Mouse (Mus musculus) cortical plate, adult 2 months (tissue): ENCODE measurements around the gene Efcab9. TPM values are rescaled to one million over a fixed set of nuclear protein-coding genes. Genes with fewer than 3 reads are reported as not detected.

Experiments used
- H3K27ac ChIP-seq: fragments of 200-500 bp; 2 replicates; pipeline ENCODE4 v1.5.1; 2012; ENCODE audit warnings: low read length, control low read depth, inconsistent platforms; ENCODE audit not compliant: insufficient read depth
- H3K4me1 ChIP-seq: fragments of 200-500 bp; 2 replicates; pipeline ENCODE4 v1.6.1; 2011; ENCODE audit warnings: low read length; ENCODE audit not compliant: control insufficient read depth, insufficient read depth
- H3K4me3 ChIP-seq: fragments of 200-500 bp; 2 replicates; pipeline ENCODE4 v1.5.1; 2011; ENCODE audit warnings: mild to moderate bottlenecking, low read length, control low read depth; ENCODE audit not compliant: insufficient read depth
- CTCF ChIP-seq: fragments of 200-500 bp; IDR thresholded peaks from 2 replicates; pipeline ENCODE4 v1.5.1; 2011; ENCODE audit warnings: mild to moderate bottlenecking, control low read depth, low read length; ENCODE audit not compliant: insufficient read depth; ENCODE audit errors: extremely low read depth
- POLR2A ChIP-seq: fragments of 200-500 bp; IDR thresholded peaks from 2 replicates; pipeline ENCODE4 v1.6.1; 2011; ENCODE audit warnings: mild to moderate bottlenecking, low read length, control low read depth; ENCODE audit not compliant: insufficient read depth; ENCODE audit errors: extremely low read depth
- polyA plus RNA-seq: library from polyadenylated mRNA; depleted of rRNA; stranded (reverse); fragments of >200 nt; gene quantifications from 2 replicates; pipeline ENCODE4 v1.2.3, GENCODE M21; 2012

Efcab9 gene
- polyA plus RNA-seq, 1 experiment, result 0.31 TPM

- Histone ChIP-seq H3K4me1 (no peaks in the 10 kb centered on the region), H3K4me3 (no peak overlapping the region), H3K27ac (no peak overlapping the region)
- no peak for TF ChIP-seq CTCF
- no peak for TF ChIP-seq POLR2A
These were observed 26.1 kb upstream of the Efcab9 start for GRCm38 (mm10) chr11:32558026-32558425.

GRCm38 (mm10) chr11:32556333-32556990, 24.6 kb upstream of the Efcab9 start:
- TF ChIP-seq POLR2A (no peak), CTCF (no peak)
- Histone ChIP-seq H3K4me3 (no peak overlapping the region), H3K27ac (no peak overlapping the region), H3K4me1 (no peaks in the 10 kb centered on the region)

- H3K27ac ChIP-seq, result no peak overlapping the region
- no peak overlapping the region for H3K4me3 ChIP-seq
- TF ChIP-seq POLR2A (no peak), CTCF (no peak)
These were observed 23.3 kb upstream of the Efcab9 start for GRCm38 (mm10) chr11:32555103-32555689.

GRCm38 (mm10) chr11:32554141-32555091, 22.5 kb upstream of the Efcab9 start:
- H3K4me1 ChIP-seq, result no peaks in the 10 kb centered on the region
- H3K4me3 ChIP-seq, result no peak overlapping the region
- no peak overlapping the region for H3K27ac ChIP-seq
- TF ChIP-seq POLR2A (no peak), CTCF (no peak)

More at GRCm38 (mm10) chr11:32555103-32555689, 23.3 kb upstream of the Efcab9 start:
- H3K4me1 ChIP-seq, result no peaks in the 10 kb centered on the region

- Histone ChIP-seq H3K4me3 (no peak overlapping the region), H3K27ac (no peak overlapping the region), H3K4me1 (no peaks in the 10 kb centered on the region)
- no peak for TF ChIP-seq CTCF
- no peak for TF ChIP-seq POLR2A
These were observed 21.6 kb upstream of the Efcab9 start for GRCm38 (mm10) chr11:32553311-32554140.

GRCm38 (mm10) chr11:32552401-32553090, 20.7 kb upstream of the Efcab9 start:
- Histone ChIP-seq H3K27ac (no peak overlapping the region), H3K4me1 (no peaks in the 10 kb centered on the region), H3K4me3 (no peak overlapping the region)
- TF ChIP-seq POLR2A (no peak), CTCF (no peak)

- TF ChIP-seq CTCF, result no peak
- TF ChIP-seq POLR2A, result no peak
- H3K4me1 ChIP-seq, result no peaks in the 10 kb centered on the region
- H3K27ac ChIP-seq, result no peak overlapping the region
- no peak overlapping the region for H3K4me3 ChIP-seq
These were observed 19.9 kb upstream of the Efcab9 start for GRCm38 (mm10) chr11:32551579-32552297.

GRCm38 (mm10) chr11:32551056-32551455, 19.2 kb upstream of the Efcab9 start:
- H3K4me3 ChIP-seq, result no peak overlapping the region
- no peak for TF ChIP-seq POLR2A
- no peak for TF ChIP-seq CTCF
- no peak overlapping the region for H3K27ac ChIP-seq
- H3K4me1 ChIP-seq, result no peaks in the 10 kb centered on the region
